Mouse (Mus musculus) adrenal gland, postnatal 4 days (tissue): ENCODE measurements around the gene Uchl4. TPM values are rescaled to one million over a fixed set of nuclear protein-coding genes. Genes with fewer than 3 reads are reported as not detected.
"Not testable (repeated sequence)": the region's sequence is repeated elsewhere in the genome, so short reads cannot be mapped to it uniquely, and the experiment has no call there.

Experiments
- DNase-seq, 2 experiments: peaks; one replicate each; pipeline ENCODE4 v3.0.0; 2021 to 2022; ENCODE audit warnings: low spot score in 2 of 2, mixed read lengths in 2 of 2
- total RNA-seq, 2 experiments: library from RNA; stranded (reverse); gene quantifications; 2 replicates each; pipeline ENCODE4 v1.2.3; 2021

Gene Uchl4
- total RNA-seq, 2 experiments from 2014 or later, result 2.0 to 2.6 TPM

DNA sequence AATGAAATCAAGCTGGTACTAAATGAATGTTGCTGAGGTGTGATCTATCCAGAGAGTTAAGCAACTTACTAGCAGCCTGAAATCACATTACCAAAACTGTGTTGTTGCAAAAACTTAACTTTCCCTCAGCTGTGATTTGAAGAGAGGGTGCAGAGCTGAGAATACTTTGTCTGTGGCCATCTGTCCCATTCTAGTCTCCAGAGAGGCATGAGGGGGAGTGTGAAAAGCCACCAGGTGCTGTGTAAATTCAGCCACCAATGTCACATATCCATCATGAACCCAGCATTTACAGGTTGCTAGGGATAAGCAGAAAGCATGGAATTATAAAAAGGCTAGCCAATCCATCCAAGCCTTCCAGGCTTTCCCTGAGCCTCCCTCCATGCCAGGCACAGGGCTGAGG is 6.0 kb upstream of the Uchl4 start:
- DNase-seq, result no peak

GRCm38 (mm10) chr9:64231171-64231570 is 3.8 kb upstream of the Uchl4 start:
- DNase-seq, result no peak

DNA sequence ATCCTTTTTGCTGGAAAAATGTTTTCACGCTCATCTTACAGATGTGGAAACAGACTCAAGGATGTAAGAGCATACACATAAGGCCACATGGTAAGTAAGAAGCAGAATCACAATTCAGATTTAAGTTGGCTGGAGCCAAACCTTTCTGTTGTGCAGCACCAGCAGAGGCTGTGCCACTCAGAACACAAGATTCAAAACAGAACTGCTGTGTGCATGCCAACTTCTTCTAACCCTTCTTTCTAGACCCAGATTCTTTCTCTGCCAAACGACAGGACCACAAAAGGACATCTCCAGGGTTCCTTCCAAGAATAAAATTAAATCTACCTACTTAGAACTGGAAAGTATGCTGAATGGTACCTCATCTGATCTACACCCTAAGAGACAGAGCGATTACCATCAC is 3.3 kb upstream of the Uchl4 start:
- no peak for DNase-seq

DNA sequence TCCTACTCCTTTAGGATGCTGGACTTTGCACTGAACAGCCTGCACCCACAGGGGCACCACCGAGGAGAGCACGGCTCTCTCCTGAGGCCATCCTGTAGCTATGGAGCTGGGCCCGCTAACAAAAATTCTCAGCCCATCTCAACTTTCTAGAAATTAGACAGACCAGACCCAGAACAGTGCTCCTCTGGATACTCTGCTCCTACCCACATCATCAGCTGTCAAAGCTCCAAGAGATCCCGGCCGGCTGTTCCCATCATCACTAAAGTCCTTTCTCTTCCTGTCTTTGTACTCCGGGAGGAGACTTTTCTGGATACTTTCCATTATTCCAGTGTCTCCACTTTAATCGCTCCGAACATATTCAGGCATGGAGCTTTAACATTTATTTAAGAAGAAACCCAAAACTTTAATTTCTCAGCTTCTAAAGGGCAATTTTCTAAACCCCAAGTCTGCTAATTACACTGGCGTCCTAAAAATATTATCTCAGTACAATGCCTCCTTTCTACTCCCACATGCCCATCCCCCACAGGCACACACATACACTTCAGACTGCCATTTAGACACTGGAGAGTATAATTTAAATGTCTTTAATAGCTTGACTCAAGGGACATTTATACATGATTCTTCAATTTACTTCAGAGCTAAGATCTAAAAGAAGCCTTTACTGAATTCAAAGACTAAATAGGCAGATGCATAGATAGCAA is 2.6 kb upstream of the Uchl4 start:
- DNase-seq, result no peak

DNA sequence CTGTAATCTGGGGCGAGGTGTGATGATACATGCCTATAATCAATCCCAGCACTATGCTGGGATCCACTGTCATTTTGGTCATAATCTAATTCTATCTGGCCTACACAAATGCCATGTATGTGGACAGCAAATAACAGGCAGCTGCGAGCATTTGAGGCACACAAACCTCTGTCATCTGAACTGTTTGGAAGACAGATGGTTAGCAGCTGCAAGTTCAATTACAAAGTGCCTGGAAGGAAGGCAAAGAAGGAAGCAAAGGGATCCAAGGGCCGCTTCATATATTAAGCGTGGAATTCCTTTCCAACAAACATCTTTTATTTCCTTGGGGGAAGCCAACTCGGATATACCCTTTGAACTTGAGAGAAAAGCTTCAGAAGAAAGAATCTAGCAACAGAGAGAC is 1.3 kb upstream of the Uchl4 start:
- no peak for DNase-seq

DNA sequence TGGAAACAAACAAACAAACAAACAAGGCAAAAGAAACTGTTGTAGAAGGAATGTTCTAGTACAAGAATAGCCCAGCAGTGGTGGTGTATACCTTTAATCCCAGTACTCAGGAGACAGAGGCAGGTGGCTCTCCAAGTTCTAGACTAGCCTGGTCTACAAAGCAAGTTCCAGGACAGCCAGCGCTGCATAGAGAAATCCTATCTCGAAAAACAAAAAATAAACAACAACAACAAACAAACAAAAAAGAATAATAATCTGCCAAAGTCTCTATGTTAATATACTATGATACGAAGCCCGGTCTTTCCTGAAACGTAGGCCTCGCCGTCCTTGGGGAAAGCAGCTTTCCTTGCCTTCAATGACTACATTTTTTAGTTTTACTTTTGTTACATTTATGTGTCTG is 1.1 kb downstream of the Uchl4 start:
- no peak for DNase-seq

DNA sequence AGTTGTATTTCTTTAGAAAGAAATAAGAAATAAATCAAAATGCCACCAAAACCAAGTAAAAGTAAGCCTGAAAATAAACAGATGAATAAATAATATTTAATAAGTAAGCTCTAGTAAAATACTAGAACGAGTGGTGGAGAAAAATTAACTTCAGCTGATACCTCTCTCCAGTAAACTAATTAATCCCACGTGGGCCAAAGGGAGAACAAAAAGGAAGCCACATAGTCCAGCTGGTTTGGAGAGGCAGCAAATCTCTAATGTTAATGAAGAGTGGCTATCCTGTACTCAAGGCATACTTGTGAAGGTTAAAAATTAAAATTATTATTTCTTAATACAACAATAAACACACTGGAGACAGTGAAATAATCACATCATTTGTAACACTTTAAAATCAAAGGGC is 5.1 kb downstream of the Uchl4 start:
- no peak for DNase-seq

DNA sequence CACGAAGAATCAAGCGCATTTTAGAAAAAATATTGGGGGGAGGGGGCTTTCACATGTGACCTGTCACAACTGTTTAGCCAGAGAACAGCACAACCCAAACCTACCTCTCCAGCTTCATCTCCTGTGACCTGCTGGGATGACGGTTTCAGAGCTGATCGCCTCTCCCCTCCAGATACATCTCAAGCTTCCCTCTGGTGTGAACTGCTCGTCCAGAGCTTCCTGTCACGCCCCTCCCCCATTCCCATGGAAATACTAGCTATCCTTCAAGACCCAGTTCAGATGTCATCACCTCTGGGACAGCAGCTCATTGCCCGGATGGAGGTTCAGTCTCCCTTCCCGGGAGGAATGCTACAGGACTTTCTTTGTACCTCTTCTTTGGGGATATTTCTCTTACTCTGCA is 5.7 kb downstream of the Uchl4 start:
- DNase-seq, result no peak

DNA sequence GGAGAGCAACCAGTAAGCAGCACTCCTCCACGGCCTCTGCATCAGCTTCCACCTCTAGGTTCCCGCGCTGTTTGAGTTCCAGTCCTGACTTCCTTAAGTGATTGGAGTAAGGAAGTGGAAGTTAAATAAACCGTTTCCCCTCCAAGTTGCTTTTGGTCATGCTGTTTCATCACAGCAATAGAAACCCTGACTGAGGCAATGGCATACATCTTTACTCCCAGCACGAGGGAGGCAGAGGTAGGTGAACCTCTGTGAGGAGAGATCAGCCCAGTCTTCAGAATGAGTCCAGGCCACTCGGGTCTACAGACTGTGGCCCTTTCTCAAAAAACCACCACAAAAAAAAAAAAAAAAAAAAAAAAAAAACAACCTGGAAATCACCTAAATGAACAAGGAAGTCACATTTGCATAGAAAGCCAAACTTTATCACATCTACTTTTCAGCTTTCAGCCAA is 7.4 kb downstream of the Uchl4 start:
- DNase-seq, result no peak

- DNase-seq, result no peak
Measured at GRCm38 (mm10) chr9:64249371-64249770, 14.4 kb downstream of the Uchl4 start.

- DNase-seq, result no peak
Measured at GRCm38 (mm10) chr9:64250111-64250730, 15.2 kb downstream of the Uchl4 start.

GRCm38 (mm10) chr9:64252591-64253020 is 17.6 kb downstream of the Uchl4 start:
- peak in 1 of 2 experiments; percentile 25 for DNase-seq

GRCm38 (mm10) chr9:64253021-64253904 is 18.3 kb downstream of the Uchl4 start, which contains the start of gene Map2k1:
Gene Map2k1 (minus strand): TSS chr9:64253631.
- peak; percentile 98 to 100 for DNase-seq

- DNase-seq, result no peak
Measured at GRCm38 (mm10) chr9:64255422-64255821, 20.4 kb downstream of the Uchl4 start.

DNA sequence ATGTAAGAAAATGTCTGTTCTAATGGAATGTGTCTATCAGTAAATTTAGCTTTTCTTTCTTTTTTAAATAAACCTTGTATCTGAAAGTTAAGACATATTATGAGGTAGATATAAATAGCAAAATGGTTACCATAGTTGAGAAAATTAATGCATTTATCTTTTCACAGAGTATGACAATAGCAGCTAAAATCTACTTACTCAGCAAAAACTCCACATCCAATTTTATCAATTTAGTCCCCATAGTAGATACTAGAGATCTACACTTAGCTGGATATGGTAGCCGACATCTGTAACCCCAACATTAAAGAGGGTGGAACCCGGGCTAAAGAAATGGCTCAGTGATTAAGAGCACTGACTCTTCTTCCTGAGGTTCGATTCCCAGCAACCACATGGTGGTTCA is 21.2 kb downstream of the Uchl4 start:
- DNase-seq, result no peak

- no peak for DNase-seq
Measured at GRCm38 (mm10) chr9:64259906-64260305, 24.9 kb downstream of the Uchl4 start.

- no peak for DNase-seq
Measured at GRCm38 (mm10) chr9:64261023-64261422, 26.0 kb downstream of the Uchl4 start.

GRCm38 (mm10) chr9:64264813-64265212 is 29.8 kb downstream of the Uchl4 start:
- no peak for DNase-seq

- DNase-seq, result no peak
Measured at GRCm38 (mm10) chr9:64267231-64267630, 32.2 kb downstream of the Uchl4 start.

DNA sequence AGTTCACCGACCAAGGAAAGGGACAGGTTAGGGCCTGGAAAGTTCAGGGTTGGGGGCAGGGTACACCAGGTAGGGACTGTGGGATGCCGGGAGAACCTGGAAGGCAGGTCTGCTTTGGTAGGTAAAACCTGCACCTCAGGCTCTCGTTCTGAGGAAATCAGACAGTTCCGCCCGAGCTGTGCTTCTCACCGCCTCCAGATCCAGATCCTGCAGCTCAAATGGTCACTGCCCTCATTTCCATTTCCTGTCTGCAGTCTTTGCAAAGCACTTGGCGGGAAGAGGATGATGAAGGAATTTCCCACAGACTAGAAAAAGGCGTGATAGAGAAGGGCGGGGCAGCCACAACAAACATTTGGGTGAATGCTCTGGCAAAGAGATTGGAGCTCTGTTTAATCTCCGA is 33.2 kb downstream of the Uchl4 start:
- no peak for DNase-seq

DNA sequence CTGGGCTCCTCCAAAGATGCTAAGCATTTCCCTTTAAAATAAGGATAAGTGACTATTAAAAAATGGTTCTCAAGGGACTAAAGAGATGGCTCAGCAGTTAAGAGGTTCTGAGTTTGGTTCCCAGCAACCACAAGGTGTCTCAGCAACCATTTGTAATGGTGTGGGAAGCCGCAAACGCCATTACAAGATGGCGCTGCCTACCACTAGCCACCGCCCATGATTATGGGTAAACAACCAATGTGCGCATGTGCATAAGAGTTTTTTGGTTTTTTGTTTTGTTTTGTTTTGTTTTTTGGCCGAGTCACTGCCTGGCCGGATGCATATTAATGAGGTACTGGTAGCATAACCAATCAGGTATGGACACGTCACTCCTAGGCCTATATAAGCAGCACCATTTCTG is 33.8 kb downstream of the Uchl4 start:
- DNase-seq, result not testable (repeated sequence)

DNA sequence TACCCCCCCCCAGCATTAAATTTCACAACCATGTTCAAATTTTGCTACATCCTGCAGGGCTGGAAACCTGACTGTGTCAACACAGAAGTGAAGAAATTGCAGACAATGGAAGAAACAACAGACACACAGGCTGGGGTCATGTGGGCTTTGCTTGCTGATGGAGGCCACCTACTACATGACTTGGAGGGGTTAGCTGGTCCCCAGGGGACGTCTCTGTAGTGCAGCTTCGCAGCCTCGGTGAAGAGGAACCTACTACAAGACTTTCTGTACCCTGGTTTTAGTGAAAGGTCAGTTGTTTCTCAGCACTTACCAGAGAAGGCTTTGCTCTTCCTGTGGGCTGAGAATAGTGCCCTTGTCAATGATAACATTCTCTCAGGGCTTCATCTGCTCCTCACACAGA is 36.2 kb downstream of the Uchl4 start:
- DNase-seq, result no peak
